Mouse (Mus musculus) kidney, postnatal 0 days (tissue): ENCODE data around the gene Gm14139. TPM values are rescaled to one million over a fixed set of nuclear protein-coding genes. Genes with fewer than 3 reads are reported as not detected.
"Not testable (repeated sequence)": the region's sequence is repeated elsewhere in the genome, so short reads cannot be mapped to it uniquely, and the experiment has no call there.

ENCODE experiments used
- ATAC-seq: fragments of 200-750 bp; cut with Nextera tagmentation; replicated peaks from 2 replicates; pipeline ENCODE4 v1.8.0; 2017; ENCODE audit warnings: low read depth, moderate number of reproducible peaks, moderate TSS enrichment, moderate library complexity; ENCODE audit not compliant: low FRiP score
- DNase-seq: peaks from one replicate; pipeline ENCODE4 v3.0.0-alpha.2; 2016; ENCODE audit warnings: low spot score
- H3K27ac ChIP-seq: fragments of 300-500 bp; sonication (generic); 2 replicates; pipeline ENCODE4 v1.5.1; 2014; ENCODE audit warnings: mild to moderate bottlenecking
- H3K27me3 ChIP-seq: fragments of 300-500 bp; sonication (generic); 2 replicates; pipeline ENCODE4 v1.6.1; 2014; ENCODE audit warnings: low read length, mixed read lengths; ENCODE audit not compliant: insufficient read depth
- H3K36me3 ChIP-seq: fragments of 300-500 bp; sonication (generic); 2 replicates; pipeline ENCODE4 v1.6.1; 2014; ENCODE audit warnings: low read length, mixed read lengths; ENCODE audit not compliant: insufficient read depth
- H3K4me1 ChIP-seq: fragments of 300-500 bp; sonication (generic); replicated peaks from 2 replicates; pipeline ENCODE4 v1.6.1; 2014; ENCODE audit warnings: antibody characterized with exemption, low read length, mixed read lengths; ENCODE audit not compliant: insufficient read depth
- H3K4me2 ChIP-seq: fragments of 300-500 bp; sonication (generic); 2 replicates; pipeline ENCODE4 v1.6.1; 2014; ENCODE audit warnings: mild to moderate bottlenecking, low read length, moderate library complexity, mixed read lengths
- H3K4me3 ChIP-seq: fragments of 300-500 bp; sonication (generic); replicated peaks from 2 replicates; pipeline ENCODE4 v1.5.1; 2014; ENCODE audit warnings: low read depth, low read length
- H3K9ac ChIP-seq: fragments of 300-500 bp; sonication (generic); 2 replicates; pipeline ENCODE4 v1.6.1; 2014; ENCODE audit warnings: low read depth, low read length
- H3K9me3 ChIP-seq: fragments of 300-500 bp; sonication (generic); replicated peaks from 2 replicates; pipeline ENCODE4 v1.6.1; 2016; ENCODE audit warnings: low read length, inconsistent platforms, mixed read lengths
- CTCF ChIP-seq: IDR thresholded peaks from 2 replicates; pipeline ENCODE4 v1.5.1; 2016; ENCODE audit warnings: antibody characterized with exemption, low read depth, mild to moderate bottlenecking, moderate library complexity
- WGBS: fragments of 180-500 bp; shearing (Covaris S2); extraction: QIAGEN DNeasy Blood & Tissue Kit; methylation state at CpG from one replicate; pipeline ENCODE4 v1.1.7; 2014; 5-methylcytosine and 5-hydroxymethylcytosine counted together
- polyA plus RNA-seq: library from polyadenylated mRNA; unstranded; fragments of >200 nt; fragmentation: Nextera tagmentation; extraction: Ambion mirVana; gene quantifications from 2 replicates; pipeline ENCODE4 v1.2.1, GENCODE M21; 2015

Gm14139 gene
- polyA plus RNA-seq, result not detected in 2 replicates

DNA sequence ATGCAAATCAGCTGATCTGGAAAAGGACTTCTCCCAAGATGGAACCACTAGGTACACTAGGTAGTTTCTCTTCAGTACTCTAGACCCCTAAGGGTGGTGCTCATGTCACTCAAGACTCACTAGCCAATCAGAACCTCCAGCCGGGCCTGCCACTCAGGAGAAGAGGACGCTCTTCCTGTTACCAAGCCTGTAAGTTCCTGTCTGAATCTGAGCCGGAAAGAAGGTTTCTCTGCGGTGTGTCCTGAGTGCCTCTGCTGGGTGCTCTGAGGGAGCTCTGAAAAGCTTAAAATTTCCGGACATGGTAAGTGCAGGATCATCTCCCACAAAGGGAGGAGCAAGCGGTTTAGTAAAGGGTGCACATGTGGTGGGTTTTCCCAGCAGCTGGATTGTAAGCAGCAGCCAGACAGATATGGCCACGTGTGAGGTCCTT lies at the start of gene Gm14139:
Gene Gm14139, plus strand, starts transcription at position 186 of the 430 bp plus-strand sequence.
- WGBS, result 83% methylated on average over 7 of the region's 7 CpGs
- H3K27me3 ChIP-seq, ATAC-seq, DNase-seq, H3K27ac ChIP-seq, H3K9ac ChIP-seq, H3K9me3 ChIP-seq, H3K4me2 ChIP-seq, H3K36me3 ChIP-seq, H3K4me3 ChIP-seq, H3K4me1 ChIP-seq: not testable (repeated sequence)

DNA sequence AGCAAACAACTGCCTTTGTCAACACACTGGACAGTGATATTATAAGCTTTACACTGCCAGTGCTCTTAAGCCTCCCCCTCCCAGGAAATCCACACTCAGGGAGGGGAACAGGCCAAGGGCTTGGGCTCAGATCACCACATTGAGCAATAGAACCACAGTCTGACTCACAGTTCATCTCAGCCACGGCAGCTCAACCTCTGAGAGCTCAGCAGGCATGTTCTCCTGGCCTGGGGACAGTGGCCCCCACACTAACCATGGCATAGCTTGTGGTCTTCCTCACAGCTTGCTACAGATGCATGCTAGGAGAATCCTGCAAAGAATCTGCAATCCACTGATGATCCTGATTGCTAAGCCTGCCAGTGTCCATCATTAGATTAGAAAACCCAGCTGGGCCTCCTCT lies 49.6 kb upstream of the Gm14139 start:
- WGBS, result 79% methylated on average over 1 of the region's 1 CpGs
- not testable (repeated sequence) for ATAC-seq

DNA sequence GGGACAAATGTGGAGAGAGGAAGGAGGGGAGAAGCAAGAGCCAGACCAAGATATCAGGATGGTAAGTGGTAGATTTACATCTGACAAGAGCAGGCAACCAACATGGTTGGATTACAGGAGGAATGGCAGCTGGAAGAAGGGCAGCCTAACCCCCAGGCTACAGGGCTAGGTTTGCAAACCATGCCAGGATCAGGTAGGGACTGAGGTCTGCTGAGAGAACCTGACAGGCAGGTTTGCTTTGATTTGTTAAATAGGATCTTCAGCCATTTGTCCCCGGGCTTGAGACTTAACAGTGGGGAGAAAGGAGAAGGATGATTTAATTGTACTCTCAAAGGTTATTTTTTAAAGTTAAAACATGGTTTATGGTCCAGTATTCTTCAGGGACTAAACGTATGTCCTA lies 48.8 kb upstream of the Gm14139 start:
- Histone ChIP-seq H3K4me2 (no peak overlapping the region), H3K36me3 (0 out of 2 replicates have a peak, but pooled peaks cover 8% of the 10 kb centered on the region), H3K9ac (no peak overlapping the region), H3K27me3 (no peaks in the 10 kb centered on the region), H3K27ac (no peak overlapping the region), H3K4me3 (no peak overlapping the region), H3K9me3 (no peaks in the 10 kb centered on the region), H3K4me1 (no peaks in the 10 kb centered on the region)
- TF ChIP-seq CTCF, result no peak
- WGBS, result 86% methylated on average over 2 of the region's 2 CpGs
- ATAC-seq (no peak), DNase-seq (no peak)

More for the DNA sequence above, 49.6 kb upstream of the Gm14139 start:
- not testable (repeated sequence) for H3K27ac ChIP-seq, H3K9ac ChIP-seq, H3K27me3 ChIP-seq, DNase-seq, H3K4me2 ChIP-seq, H3K4me1 ChIP-seq, H3K9me3 ChIP-seq, H3K4me3 ChIP-seq, H3K36me3 ChIP-seq

DNA sequence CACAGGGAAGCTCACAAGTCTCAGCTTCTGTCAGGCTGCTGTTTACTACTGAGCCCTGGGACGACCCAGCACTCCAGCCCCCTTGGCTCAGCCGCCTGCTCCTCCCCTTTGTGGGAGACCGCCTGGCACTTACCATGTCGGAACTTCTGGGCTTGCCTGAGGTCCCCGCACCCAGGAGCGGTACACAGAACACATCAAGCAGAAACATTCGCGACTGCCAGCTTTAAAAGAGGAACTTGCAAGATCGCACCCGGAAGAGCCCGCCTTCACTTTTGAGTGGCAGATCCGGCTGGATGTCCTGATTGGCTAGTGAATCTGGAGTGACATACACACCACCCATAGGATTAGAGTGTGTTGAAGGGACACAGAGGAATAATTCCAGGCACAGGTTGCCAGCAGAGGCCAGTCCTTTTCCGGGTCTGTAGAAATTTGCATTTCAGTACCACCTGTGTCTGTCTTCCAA lies 45.1 kb upstream of the Gm14139 start, which contains the start of gene Zfp120:
Gene Zfp120, minus strand, starts transcription at position 274 of the 463 bp plus-strand sequence.
- peak within 1 kb of the TSS; percentile 61 for H3K4me2 ChIP-seq
- H3K9me3 ChIP-seq, result no peaks in the 10 kb centered on the region
- H3K9ac ChIP-seq, result peak within 1 kb of the TSS; percentile 71
- H3K27me3 ChIP-seq, result no peaks in the 10 kb centered on the region
- H3K36me3 ChIP-seq, result 0 out of 2 replicates have a peak, but pooled peaks cover 8% of the 10 kb centered on the region
- WGBS, result 0% methylated on average over 13 of the region's 13 CpGs
- DNase-seq, result peak; percentile 96
- H3K27ac ChIP-seq, result 0 out of 2 replicates have a peak within 1 kb of the TSS, but pooled peaks have one; percentile 48
- ATAC-seq, result peak; percentile 100
- H3K4me1 ChIP-seq, result no peaks in the 10 kb centered on the region
- H3K4me3 ChIP-seq, result peak within 1 kb of the TSS; percentile 58
- peak; percentile 23; the same call in 1 of the 2 replicates for TF ChIP-seq CTCF

DNA sequence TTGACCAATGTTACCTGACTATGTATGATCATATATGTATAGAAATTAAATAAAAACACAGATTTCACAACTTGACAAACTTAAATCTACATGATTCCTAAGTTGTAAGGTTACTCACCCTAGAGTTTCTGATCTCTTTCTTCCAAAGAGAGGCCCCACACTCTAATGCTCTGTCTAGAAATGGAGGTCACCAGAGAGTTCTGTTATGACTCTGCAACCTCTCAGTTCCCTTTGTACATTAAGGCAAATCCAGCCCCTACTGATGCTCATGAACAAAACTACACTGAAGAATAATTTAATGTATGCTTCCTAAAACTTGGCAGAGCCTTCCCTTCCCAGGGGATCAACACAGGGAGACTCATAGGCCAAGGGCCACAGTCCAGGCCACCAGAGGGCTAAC lies 14.9 kb upstream of the Gm14139 start:
- no peaks in the 10 kb centered on the region for H3K36me3 ChIP-seq
- no peak overlapping the region for H3K27ac ChIP-seq
- no peak overlapping the region for H3K9ac ChIP-seq
- no peak for DNase-seq
- no peak overlapping the region for H3K4me2 ChIP-seq
- H3K4me1 ChIP-seq, result no peaks in the 10 kb centered on the region
- H3K4me3 ChIP-seq, result no peak overlapping the region
- ATAC-seq, result no peak
- no peaks in the 10 kb centered on the region for H3K9me3 ChIP-seq
- H3K27me3 ChIP-seq, result no peaks in the 10 kb centered on the region
- no peak for TF ChIP-seq CTCF

DNA sequence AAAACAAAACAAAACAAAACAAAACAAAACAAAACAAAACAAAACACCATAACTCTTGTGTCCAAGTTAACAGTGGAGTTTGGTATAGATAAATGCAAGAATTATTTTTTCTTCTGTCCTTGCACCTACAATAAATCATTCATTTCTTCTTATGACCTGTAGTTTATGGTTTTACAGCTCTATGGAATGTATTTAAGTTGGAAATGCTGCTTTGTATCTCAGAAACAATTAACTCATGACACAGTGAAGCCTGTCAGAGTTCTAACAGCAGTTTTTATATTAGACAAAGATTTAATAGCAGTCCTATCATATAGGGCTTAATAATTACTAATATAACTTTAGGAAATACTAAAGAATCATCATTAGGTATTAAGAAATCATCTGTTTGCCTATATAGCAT lies 7.7 kb upstream of the Gm14139 start:
- Histone ChIP-seq H3K4me3 (no peak overlapping the region), H3K4me1 (no peaks in the 10 kb centered on the region), H3K9ac (no peak overlapping the region), H3K27me3 (no peaks in the 10 kb centered on the region), H3K27ac (no peak overlapping the region), H3K36me3 (no peaks in the 10 kb centered on the region), H3K9me3 (no peaks in the 10 kb centered on the region), H3K4me2 (no peak overlapping the region)
- DNase-seq, result no peak
- TF ChIP-seq CTCF, result no peak
- ATAC-seq, result no peak

DNA sequence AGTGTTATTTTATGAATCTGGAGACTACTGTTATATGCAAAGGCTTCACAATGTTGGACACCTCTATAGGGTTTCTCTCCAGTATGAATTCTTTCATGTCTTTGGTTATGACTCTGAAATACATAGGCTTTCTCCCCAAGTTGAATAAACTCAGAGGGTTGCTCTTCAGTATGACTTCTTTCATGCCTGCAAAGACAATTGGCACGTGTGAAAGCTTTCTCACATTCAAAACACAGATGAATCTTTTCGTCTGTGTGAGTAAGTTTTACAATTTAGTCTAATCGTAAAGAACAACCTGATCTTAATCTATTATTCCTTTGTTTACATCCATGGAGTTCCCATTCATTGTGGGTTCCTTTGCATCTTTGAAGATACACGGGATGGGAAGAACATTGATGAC lies 2.0 kb upstream of the Gm14139 start, which contains the start of gene Gm10770:
Gene Gm10770, minus strand, starts transcription at position 101 of the 400 bp plus-strand sequence.
- not testable (repeated sequence) for H3K36me3 ChIP-seq, H3K4me3 ChIP-seq, H3K27ac ChIP-seq, H3K4me2 ChIP-seq, H3K9ac ChIP-seq, H3K4me1 ChIP-seq, H3K27me3 ChIP-seq, ATAC-seq, H3K9me3 ChIP-seq, DNase-seq
- WGBS, result 82% methylated on average over 4 of the region's 4 CpGs

DNA sequence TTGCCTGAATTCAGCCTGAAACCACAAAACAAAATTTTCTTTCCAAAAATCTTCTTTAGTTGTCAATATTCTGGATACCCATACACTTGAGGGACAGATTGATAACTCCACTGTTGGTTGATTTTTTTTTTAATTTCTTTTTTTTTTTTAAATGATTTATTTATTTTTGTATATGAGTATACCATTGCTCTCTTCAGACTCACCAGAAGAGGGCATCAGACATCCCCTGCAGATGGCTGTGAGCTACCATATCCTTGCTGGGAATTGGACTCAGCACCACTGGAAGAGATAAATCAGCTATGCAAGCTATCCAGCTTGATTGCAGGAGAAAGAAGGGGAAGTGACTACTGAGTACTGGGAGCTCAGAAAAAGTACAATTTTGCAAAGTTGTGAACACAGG lies 509 bp upstream of the Gm14139 start:
- H3K4me2 ChIP-seq, H3K4me1 ChIP-seq, H3K27me3 ChIP-seq, ATAC-seq, DNase-seq, H3K9ac ChIP-seq, H3K4me3 ChIP-seq, H3K27ac ChIP-seq, H3K36me3 ChIP-seq, H3K9me3 ChIP-seq: not testable (repeated sequence)

DNA sequence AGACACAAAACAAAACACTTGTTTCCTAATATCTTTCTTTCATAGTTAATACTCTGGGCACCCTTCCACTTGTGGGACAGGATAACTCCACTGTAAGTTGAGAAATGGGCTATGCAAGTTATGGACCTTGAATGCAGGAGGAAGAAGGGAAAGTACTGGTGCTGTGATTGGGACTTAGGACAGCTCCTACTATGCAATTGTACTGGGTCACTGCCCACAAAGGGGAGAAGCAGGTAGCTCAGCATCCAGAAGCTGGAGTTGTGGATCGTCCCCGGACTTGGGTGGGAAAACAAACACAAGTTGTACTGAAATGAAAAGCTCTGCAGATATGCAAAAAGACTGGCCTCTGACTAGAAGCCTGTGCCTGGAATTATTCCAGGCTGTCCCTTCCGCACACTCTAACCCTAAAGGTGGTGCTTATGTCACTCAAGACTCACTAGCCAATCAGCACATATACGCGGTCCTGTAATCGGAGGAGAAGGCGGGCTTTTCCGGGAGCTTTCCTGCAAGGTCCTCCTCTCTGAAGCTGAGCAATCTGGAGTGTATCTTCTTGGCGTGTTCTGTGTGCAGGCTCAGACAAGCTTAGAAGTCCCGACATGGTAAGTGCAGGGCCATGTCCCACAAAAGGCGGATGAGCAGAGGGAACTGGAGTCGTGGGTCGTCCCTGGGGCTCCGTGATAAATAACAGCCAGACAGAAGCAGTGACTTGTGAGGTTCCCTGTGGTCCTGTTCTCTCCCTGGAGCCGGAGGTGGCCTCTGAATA lies 36.2 kb downstream of the Gm14139 start, which contains the start of gene Zfp937:
Gene Zfp937, plus strand, starts transcription at position 474 of the 763 bp plus-strand sequence.
- H3K27me3 ChIP-seq, H3K9me3 ChIP-seq, H3K4me1 ChIP-seq, H3K36me3 ChIP-seq: not testable (repeated sequence)
- WGBS, result under 1% methylated on average over 15 of the region's 15 CpGs
- Histone ChIP-seq H3K27ac (peak within 1 kb of the TSS; percentile 62; the same call in 1 of the 2 replicates), H3K4me3 (peak within 1 kb of the TSS; percentile 35), H3K9ac (peak within 1 kb of the TSS; percentile 46; the same call in 1 of the 2 replicates), H3K4me2 (peak within 1 kb of the TSS; percentile 45)
- ATAC-seq, result peak; percentile 100
- DNase-seq, result peak; percentile 67
